Comparison of ENCODE assay signal across 24 mouse cellular contexts in the genomic region with DNA sequence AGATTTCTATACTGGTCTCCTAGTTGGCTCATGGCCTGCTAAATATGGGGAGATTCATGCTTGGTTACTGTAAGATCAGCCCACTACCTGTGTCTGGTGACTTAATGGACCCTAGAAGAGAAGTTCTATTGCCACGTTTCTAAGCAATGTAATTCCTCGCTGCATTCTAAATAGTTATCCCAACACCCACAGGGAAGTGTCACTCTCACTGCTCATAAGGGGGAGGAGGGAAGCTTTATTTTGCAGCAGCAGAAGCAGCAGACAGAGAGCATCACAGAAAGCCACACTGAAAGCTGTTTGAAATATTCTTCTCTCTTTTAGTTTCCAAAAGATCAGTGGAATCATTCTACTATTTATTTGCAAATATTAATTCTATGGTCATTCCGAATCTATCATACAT.
DNase-seq lines count a peak whose midpoint lies in the region; ATAC-seq and TF ChIP-seq lines count a peak whose summit lies in the region.
"Had no signal": no experiment of that assay in that cellular context is flagged by ENCODE, and none has a peak within 500 bp of the region (broad histone marks: within the 10 kb centered on the region; RNA-seq: fewer than 3 reads in every experiment).

No protein-coding gene starts in this region.

- H3K4me1 ChIP-seq in liver, postnatal 0 days (ENCODE audit: insufficient read depth): no peaks in the 10 kb centered on the region
- H3K4me1 ChIP-seq: embryonic facial prominence, embryonic 12.5 days; forebrain, embryonic 15.5 days; heart, embryonic 15.5 days; hindbrain, embryonic 13.5 days had no signal

- H3K4me2 ChIP-seq in liver, postnatal 0 days (ENCODE audit: low read depth, low read length): no peak overlapping the region
- H3K4me2 ChIP-seq: embryonic facial prominence, embryonic 12.5 days; forebrain, embryonic 15.5 days; heart, embryonic 11.5 days; heart, embryonic 15.5 days; hindbrain, embryonic 13.5 days had no signal

- H3K9ac ChIP-seq in liver, postnatal 0 days (replicated peaks): no peak overlapping the region
- H3K9ac ChIP-seq: embryonic facial prominence, embryonic 12.5 days; forebrain, embryonic 15.5 days; heart, embryonic 15.5 days; hindbrain, embryonic 13.5 days had no signal

- H3K27ac ChIP-seq in liver, postnatal 0 days (ENCODE audit: low read depth): no peak overlapping the region
- H3K27ac ChIP-seq: embryonic facial prominence, embryonic 12.5 days; forebrain, embryonic 15.5 days; heart, adult 2 months; heart, embryonic 15.5 days; hindbrain, embryonic 13.5 days had no signal

- TF ChIP-seq CTCF in liver, postnatal 0 days (IDR thresholded peaks at IDR 0.05; ENCODE audit: low read depth): no peak

- H3K4me3 ChIP-seq in liver, postnatal 0 days (ENCODE audit: low read depth, low read length): no peak overlapping the region
- H3K4me3 ChIP-seq: embryonic facial prominence, embryonic 12.5 days; forebrain, embryonic 15.5 days; heart, adult 2 months; heart, embryonic 15.5 days; hindbrain, embryonic 13.5 days had no signal

- no peaks in the 10 kb centered on the region for H3K9me3 ChIP-seq in liver, postnatal 0 days (ENCODE audit: low read length)
- H3K9me3 ChIP-seq: embryonic facial prominence, embryonic 12.5 days; forebrain, embryonic 15.5 days; G1E; heart, embryonic 15.5 days; hindbrain, embryonic 13.5 days had no signal

- no peak for DNase-seq in frontal cortex, postnatal 14 days (ENCODE audit: low spot score in 2 of 2)
- peak; percentile 14 for DNase-seq in layer of hippocampus, adult 9-11 months
- DNase-seq in layer of hippocampus, adult 9-10 months (ENCODE audit: low spot score): no peak
- peak; percentile 32 to 47 for DNase-seq in right cerebral cortex, adult 2 months (ENCODE audit: low spot score in 2 of 2)
- DNase-seq in right cerebral cortex, postnatal 14 days: no peak
- DNase-seq in right cerebral cortex, postnatal 36 days (ENCODE audit: low spot score in 2 of 2): peak; percentile 20 to 30
- no peak for DNase-seq in liver, postnatal 0 days
- DNase-seq: adrenal gland, adult 8-10 months; adrenal gland, postnatal 36 days; B cell, adult 2 months; cerebellum, adult 11 months; cerebellum, adult 8-10 months; cerebellum, postnatal 14 days; gastrocnemius, postnatal 14 days; heart, adult 2 months; heart, postnatal 14 days had no signal

- H3K27me3 ChIP-seq in liver, postnatal 0 days (ENCODE audit: insufficient read depth, low read length): no peaks in the 10 kb centered on the region
- H3K27me3 ChIP-seq: embryonic facial prominence, embryonic 12.5 days; forebrain, embryonic 15.5 days; heart, embryonic 15.5 days; hindbrain, embryonic 13.5 days had no signal

- ATAC-seq in frontal cortex, adult (ENCODE audit: low TSS enrichment): peak; percentile 96
- ATAC-seq in liver, postnatal 0 days: no peak
- ATAC-seq: CD4-positive, CD25-positive, alpha-beta regulatory T cell, adult 4 months; forebrain, embryonic 15.5 days had no signal

- WGBS in liver, postnatal 0 days (ENCODE audit: insufficient replicate concordance): 80% methylated on average over 3 of the region's 3 CpGs

- H3K36me3 ChIP-seq in liver, postnatal 0 days (replicated peaks; ENCODE audit: insufficient read depth, low read length): 0 out of 2 replicates have a peak, but pooled peaks cover 2% of the 10 kb centered on the region
- H3K36me3 ChIP-seq: embryonic facial prominence, embryonic 12.5 days; forebrain, embryonic 15.5 days; G1E; heart, embryonic 15.5 days; hindbrain, embryonic 13.5 days had no signal

- TF ChIP-seq EP300 in liver, postnatal 0 days (IDR thresholded peaks at IDR 0.05; ENCODE audit: low read depth): no peak

Comparison
In these comparisons a context has a peak if more than half of its experiments do, and no peak if none do; other contexts are left out.
1. DNase-seq: peak in layer of hippocampus, adult 9-11 months (single experiment), right cerebral cortex, adult 2 months (2 of 2) and right cerebral cortex, postnatal 36 days (2 of 2); none in frontal cortex, postnatal 14 days (0 of 2), layer of hippocampus, adult 9-10 months (single experiment), right cerebral cortex, postnatal 14 days (single experiment) and liver, postnatal 0 days (single experiment).